Mouse (Mus musculus): Measurements from ENCODE around the gene Ghsr. TPM values are rescaled to one million over a fixed set of nuclear protein-coding genes. Genes with fewer than 3 reads are reported as not detected.
"Not testable (repeated sequence)": the region's sequence is repeated elsewhere in the genome, so short reads cannot be mapped to it uniquely, and the experiment has no call there.

The Ghsr gene
- under 1 TPM; 0.10 to 0.24 TPM for total RNA-seq (2021)

- intact Hi-C loops (cut with DNase I) = no loop called here
- no peak for DNase-seq
Observed at GRCm38 (mm10) chr3:27371276-27371621, at the start of gene Ghsr. Gene Ghsr, plus strand, starts transcription at chr3:27371351.

GRCm38 (mm10) chr3:27322591-27322990 is 48.6 kb upstream of the Ghsr start:
- DNase-seq = no peak
- intact Hi-C loops (cut with DNase I) = no loop called here

GRCm38 (mm10) chr3:27323551-27323950 is 47.6 kb upstream of the Ghsr start:
- intact Hi-C loops (cut with DNase I) = no loop called here
- DNase-seq = no peak

GRCm38 (mm10) chr3:27326633-27327191 is 44.4 kb upstream of the Ghsr start:
- DNase-seq = no peak
- intact Hi-C loops (cut with DNase I) = no loop called here

- no peak for DNase-seq
- intact Hi-C loops (cut with DNase I) = no loop called here
Observed at GRCm38 (mm10) chr3:27330706-27331105, 40.4 kb upstream of the Ghsr start.

- intact Hi-C loops (cut with DNase I) = no loop called here
- peak; percentile 51 for DNase-seq
Observed at GRCm38 (mm10) chr3:27338437-27338836, 32.7 kb upstream of the Ghsr start.

DNA sequence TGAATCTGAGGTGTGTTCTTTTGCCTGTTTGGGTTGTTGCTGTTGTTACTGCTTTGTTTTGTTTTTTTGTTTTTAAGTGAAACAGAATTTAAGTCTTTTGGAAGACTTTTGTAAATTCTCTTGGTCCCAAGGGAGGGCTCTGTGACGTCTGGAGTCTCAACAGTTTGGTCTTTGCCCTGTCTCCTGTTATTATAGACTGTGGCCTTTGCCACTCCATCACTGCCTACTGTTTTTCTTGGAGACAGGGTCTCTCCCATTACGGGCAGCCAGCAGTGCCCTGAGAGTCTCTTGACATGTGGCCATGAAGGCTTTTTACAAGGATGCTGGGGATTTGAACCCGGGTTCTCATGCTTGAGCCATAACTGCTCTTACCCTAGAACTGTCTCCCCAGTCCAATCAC is 32.3 kb upstream of the Ghsr start:
- DNase-seq = no peak
- intact Hi-C loops (cut with DNase I) = no loop called here

GRCm38 (mm10) chr3:27340757-27341156 is 30.4 kb upstream of the Ghsr start:
- no peak for DNase-seq
- intact Hi-C loops (cut with DNase I) = no loop called here

DNA sequence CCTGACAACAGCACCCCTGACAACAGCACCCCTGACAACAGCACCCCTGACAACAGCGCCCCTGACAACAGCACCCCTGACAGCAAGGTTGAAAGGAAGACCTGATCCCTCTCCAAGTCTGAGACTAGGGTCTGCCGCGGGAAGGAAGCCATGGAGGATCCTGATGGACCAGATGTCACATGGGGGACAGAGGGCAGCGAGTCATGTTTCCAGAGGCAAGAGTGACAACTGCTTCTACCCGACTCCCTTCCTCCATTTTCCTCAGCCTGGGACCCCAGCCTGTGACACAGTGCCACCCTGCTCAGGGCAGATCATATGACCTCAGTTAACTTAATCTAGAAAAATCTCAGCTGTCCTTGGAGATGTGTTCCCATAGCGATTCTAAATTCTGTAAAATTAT is 28.7 kb upstream of the Ghsr start:
- DNase-seq = no peak
- intact Hi-C loops (cut with DNase I) = no loop called here

DNA sequence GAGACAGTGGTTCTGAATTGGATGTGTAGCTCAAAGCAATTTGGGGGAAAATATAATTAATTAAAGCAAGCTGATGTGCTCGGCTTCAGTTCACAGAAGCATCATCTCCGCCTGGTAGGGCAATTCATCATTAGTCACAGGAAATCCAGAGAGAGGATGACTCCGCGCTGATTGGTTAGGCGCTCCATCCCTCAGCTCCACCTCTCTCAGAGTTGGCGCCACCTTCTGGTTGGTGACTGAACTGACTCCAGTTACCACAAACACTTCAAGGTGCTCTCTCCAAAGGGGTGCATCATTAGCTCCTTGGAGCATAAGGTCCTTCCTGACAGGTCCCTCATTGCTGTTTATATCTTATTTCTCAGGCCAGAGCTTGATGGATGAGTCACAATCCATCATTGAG is 25.6 kb upstream of the Ghsr start:
- DNase-seq = no peak
- intact Hi-C loops (cut with DNase I) = no loop called here

DNA sequence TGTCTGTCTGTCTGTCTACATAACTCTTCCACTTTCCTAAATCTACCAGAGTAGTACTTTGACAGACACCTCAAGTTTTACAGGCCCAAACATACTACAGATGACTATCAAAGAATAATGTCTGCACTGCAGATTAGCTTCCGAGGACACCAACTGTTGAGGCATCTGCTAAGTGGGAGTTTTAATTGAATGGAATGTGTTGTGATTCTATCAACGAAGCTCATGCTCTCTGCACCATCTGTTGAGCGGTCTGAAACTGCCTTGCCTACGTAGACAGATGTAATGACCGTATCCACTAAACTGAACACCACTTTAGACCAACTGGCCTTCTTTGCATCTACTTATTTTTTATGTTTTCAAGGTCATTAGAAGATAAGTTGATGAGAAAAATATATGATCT is 22.7 kb upstream of the Ghsr start:
- intact Hi-C loops (cut with DNase I) = no loop called here
- DNase-seq = no peak

GRCm38 (mm10) chr3:27351105-27351504 is 20.0 kb upstream of the Ghsr start:
- intact Hi-C loops (cut with DNase I) = no loop called here
- peak; percentile 79 for DNase-seq

DNA sequence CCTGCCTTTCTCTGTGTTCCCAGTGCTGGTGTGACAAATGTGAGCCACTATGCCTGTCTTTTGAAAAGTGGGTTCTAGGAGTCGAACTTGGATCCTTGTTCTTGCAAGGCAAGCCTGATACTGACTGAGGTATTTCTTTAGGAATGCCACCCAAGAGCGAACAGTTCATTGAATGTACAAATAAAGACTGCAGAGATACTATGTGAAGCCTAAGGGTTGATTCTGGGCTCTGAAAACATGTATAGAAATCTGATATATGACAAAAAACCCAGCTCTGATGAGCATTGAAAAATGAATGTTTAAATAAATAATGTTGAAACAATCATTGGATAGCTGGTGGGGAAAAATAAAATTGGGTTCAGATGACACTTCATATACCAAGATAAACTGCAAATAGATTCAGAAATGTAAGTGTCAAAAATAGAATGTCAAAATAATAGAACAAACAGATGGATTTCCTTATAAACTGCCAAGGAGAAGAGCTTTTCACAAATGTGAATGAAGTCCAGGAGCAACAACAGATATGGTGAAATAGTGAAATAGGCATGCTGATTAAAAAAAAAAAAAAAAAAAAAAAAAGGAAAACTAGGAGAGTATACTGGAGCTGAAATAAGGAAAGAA is 11.9 kb upstream of the Ghsr start:
- DNase-seq = no peak
- intact Hi-C loops (cut with DNase I) = no loop called here

DNA sequence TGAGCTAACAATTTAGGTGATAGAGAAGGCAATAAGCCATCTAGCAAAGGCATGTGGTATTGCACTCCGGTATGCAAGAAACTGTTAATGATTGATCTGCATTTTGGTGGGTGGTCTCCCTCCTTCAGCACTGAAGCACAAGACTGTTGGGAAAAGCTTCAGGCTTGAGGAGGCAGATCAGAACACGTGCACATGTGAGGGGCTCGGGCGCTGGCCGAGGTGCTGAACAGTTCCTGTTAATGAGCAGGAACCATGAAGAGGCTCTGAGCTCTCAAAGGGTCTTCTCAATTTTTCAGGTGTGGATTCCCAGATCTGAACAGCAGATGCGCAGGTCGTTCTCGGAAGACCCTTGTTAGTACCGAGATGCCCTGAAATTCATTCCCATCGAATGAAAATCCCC is 1.0 kb upstream of the Ghsr start:
- intact Hi-C loops (cut with DNase I) = no loop called here

GRCm38 (mm10) chr3:27370582-27371275 is 422 bp upstream of the Ghsr start:
- intact Hi-C loops (cut with DNase I) = no loop called here
- DNase-seq = no peak

More for the DNA sequence above, 1.0 kb upstream of the Ghsr start:
- peak; percentile 30 for DNase-seq

DNA sequence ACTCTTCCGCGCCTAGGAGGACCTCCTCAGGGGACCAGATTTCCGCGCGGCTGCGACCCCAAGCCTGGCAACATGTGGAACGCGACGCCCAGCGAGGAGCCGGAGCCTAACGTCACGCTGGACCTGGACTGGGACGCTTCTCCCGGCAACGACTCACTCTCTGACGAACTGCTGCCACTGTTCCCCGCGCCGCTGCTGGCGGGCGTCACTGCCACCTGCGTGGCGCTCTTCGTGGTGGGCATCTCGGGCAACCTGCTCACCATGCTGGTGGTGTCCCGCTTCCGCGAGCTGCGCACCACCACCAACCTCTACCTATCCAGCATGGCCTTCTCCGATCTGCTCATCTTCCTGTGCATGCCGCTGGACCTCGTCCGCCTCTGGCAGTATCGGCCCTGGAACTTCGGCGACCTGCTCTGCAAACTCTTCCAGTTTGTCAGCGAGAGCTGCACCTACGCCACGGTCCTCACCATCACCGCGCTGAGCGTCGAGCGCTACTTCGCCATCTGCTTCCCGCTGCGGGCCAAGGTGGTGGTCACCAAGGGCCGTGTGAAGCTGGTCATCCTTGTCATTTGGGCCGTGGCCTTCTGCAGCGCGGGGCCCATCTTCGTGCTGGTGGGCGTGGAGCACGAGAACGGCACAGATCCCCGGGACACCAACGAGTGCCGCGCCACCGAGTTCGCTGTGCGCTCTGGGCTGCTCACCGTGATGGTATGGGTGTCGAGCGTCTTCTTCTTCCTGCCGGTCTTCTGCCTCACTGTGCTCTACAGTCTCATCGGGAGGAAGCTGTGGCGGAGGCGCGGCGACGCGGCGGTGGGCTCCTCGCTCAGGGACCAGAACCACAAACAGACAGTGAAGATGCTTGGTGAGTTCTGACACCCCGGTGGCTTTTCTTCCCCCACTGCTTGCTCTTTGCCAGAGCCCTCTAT is 837 bp downstream of the Ghsr start:
- intact Hi-C loops (cut with DNase I) = no loop called here
- DNase-seq = peak; percentile 2

DNA sequence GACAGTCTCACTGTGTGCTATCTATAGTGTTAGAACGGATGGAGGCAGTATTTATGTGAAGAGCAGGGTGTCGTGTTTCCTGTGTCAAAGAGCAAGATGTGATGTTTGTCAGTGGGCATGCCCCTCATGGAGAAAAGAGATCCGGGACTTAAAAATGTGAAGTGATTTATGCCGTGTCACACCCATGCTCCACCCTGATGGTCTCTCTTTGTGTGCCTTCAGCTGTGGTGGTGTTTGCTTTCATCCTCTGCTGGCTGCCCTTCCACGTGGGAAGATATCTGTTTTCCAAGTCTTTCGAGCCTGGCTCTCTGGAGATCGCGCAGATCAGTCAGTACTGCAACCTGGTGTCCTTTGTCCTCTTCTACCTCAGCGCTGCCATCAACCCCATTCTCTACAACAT is 3.2 kb downstream of the Ghsr start:
- intact Hi-C loops (cut with DNase I) = no loop called here

GRCm38 (mm10) chr3:27377935-27378334 is 6.8 kb downstream of the Ghsr start:
- intact Hi-C loops (cut with DNase I) = no loop called here
- DNase-seq = no peak

More for the DNA sequence above, 3.2 kb downstream of the Ghsr start:
- no peak for DNase-seq

DNA sequence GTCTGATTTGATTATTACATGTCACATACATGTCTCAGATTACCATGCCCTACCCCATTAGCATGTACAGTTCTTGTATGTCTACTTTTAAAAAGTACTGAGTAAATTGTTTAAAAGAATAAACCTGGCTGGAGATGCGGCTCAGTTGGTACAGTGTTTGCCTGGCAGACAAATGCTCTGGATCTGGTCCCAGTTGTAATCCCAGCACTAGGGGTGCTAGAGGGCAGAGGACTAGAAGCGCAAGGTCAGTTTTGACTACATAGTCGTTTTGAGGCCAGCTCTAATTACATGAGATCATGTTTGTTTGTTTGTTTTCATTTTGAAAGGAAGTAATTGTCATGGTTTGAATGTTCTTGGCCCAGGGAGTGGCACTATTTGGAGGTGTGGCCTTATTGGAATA is 13.7 kb downstream of the Ghsr start:
- intact Hi-C loops (cut with DNase I) = no loop called here
- DNase-seq = no peak

DNA sequence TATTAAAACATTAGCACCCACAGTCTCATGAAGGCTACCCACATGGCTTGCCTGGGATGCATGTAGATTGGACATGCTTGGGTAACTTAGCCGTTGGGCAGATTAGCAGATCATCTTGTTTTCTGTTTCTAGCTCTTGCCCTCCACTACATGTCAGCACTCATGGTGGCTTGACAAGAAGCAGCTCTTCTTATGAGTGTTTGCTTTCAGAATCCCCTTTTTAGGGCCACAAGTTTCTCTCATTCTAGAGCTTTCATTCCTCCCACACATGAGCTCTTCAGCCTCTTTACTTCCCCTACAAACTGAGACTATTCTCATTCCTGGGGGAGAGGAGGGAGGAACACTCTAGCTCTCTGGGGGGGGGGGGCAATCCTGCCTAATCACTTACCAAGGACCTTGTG is 18.8 kb downstream of the Ghsr start:
- DNase-seq = no peak

GRCm38 (mm10) chr3:27400996-27401395 is 29.8 kb downstream of the Ghsr start:
- DNase-seq; intact Hi-C loops (cut with DNase I): not testable (repeated sequence)

More for the DNA sequence above, 18.8 kb downstream of the Ghsr start:
- intact Hi-C loops (cut with DNase I) = no loop called here
